In genomic region chr5:122916147-122916546, GRCm38 (mm10) we compare ENCODE assay signal across 25 mouse cellular contexts.
"Had no signal": no experiment of that assay in that cellular context is flagged by ENCODE, and none has a peak within 500 bp of the region (broad histone marks: within the 10 kb centered on the region; RNA-seq: fewer than 3 reads in every experiment).

No protein-coding gene starts in this region.

- H3K9me3 ChIP-seq: heart, embryonic 10.5 days; heart, embryonic 12.5 days; hindbrain, embryonic 10.5 days; hindbrain, embryonic 12.5 days; intestine, embryonic 15.5 days; limb, embryonic 13.5 days; limb, embryonic 15.5 days; liver, embryonic 12.5 days had no signal

- H3K4me1 ChIP-seq: heart, embryonic 12.5 days; hindbrain, embryonic 12.5 days; limb, embryonic 15.5 days had no signal

- H3K4me3 ChIP-seq: gastrocnemius, adult 2 months; heart, embryonic 10.5 days; heart, embryonic 12.5 days; hindbrain, embryonic 10.5 days; hindbrain, embryonic 12.5 days; intestine, embryonic 15.5 days; layer of hippocampus, adult 2 months; left cerebral cortex, adult 2 months; limb, embryonic 13.5 days; limb, embryonic 15.5 days; liver, embryonic 12.5 days had no signal

- H3K27me3 ChIP-seq: heart, embryonic 12.5 days; hindbrain, embryonic 12.5 days; intestine, embryonic 15.5 days; limb, embryonic 13.5 days; limb, embryonic 15.5 days; liver, embryonic 12.5 days had no signal

- H3K27ac ChIP-seq: gastrocnemius, adult 2 months; heart, embryonic 10.5 days; hindbrain, embryonic 10.5 days; hindbrain, embryonic 12.5 days; hindbrain, embryonic 14.5 days; intestine, embryonic 15.5 days; layer of hippocampus, adult 2 months; left cerebral cortex, adult 2 months; limb, embryonic 13.5 days; limb, embryonic 15.5 days; liver, embryonic 12.5 days had no signal

- DNase-seq: gastrocnemius, adult 2 months; gastrocnemius, postnatal 10 days; gastrocnemius, postnatal 25 days; heart, adult 18-20 months; heart, postnatal 10 days; heart, postnatal 4 days; kidney, adult 2 months; kidney, adult 9 months; kidney, postnatal 10 days; kidney, postnatal 25 days; kidney, postnatal 4 days had no signal

- H3K36me3 ChIP-seq: hindbrain, embryonic 12.5 days; intestine, embryonic 15.5 days; limb, embryonic 13.5 days; limb, embryonic 15.5 days; liver, embryonic 12.5 days had no signal

- H3K9ac ChIP-seq: heart, embryonic 12.5 days; hindbrain, embryonic 12.5 days; hindbrain, embryonic 14.5 days; intestine, embryonic 15.5 days; limb, embryonic 13.5 days; limb, embryonic 15.5 days; liver, embryonic 12.5 days had no signal

- ATAC-seq: hindbrain, embryonic 16.5 days; inflammation-experienced regulatory T-cells, adult 6 months; intestine, embryonic 15.5 days; intestine, postnatal 0 days; liver, embryonic 12.5 days had no signal

- H3K4me2 ChIP-seq: heart, embryonic 12.5 days; hindbrain, embryonic 12.5 days; hindbrain, embryonic 14.5 days; intestine, embryonic 15.5 days; limb, embryonic 13.5 days; limb, embryonic 15.5 days; liver, embryonic 12.5 days had no signal
